Mouse (Mus musculus) forebrain, embryonic 13.5 days (tissue): ENCODE measurements around the gene Abcg8. TPM values are rescaled to one million over a fixed set of nuclear protein-coding genes. Genes with fewer than 3 reads are reported as not detected.

Source experiments
- ATAC-seq: fragments of 200-750 bp; cut with Nextera tagmentation; 2 replicates; pipeline ENCODE4 v1.8.0; 2017
- H3K27ac ChIP-seq: fragments of 300-500 bp; sonication (generic); 2 replicates; pipeline ENCODE4 v1.5.1; 2015; ENCODE audit warnings: inconsistent platforms, mild to moderate bottlenecking, moderate library complexity
- H3K27me3 ChIP-seq: fragments of 300-500 bp; sonication (generic); 2 replicates; pipeline ENCODE4 v1.6.1; 2015; ENCODE audit warnings: mild to moderate bottlenecking, inconsistent platforms
- H3K36me3 ChIP-seq: fragments of 300-500 bp; sonication (generic); 2 replicates; pipeline ENCODE4 v1.6.1; 2015; ENCODE audit warnings: mild to moderate bottlenecking, inconsistent platforms; ENCODE audit not compliant: poor library complexity, severe bottlenecking
- H3K4me1 ChIP-seq: fragments of 300-500 bp; sonication (generic); 2 replicates; pipeline ENCODE4 v1.6.1; 2015; ENCODE audit warnings: inconsistent platforms
- H3K4me2 ChIP-seq: fragments of 300-500 bp; sonication (generic); 2 replicates; pipeline ENCODE4 v1.6.1; 2015; ENCODE audit warnings: inconsistent platforms, mild to moderate bottlenecking, moderate library complexity
- H3K4me3 ChIP-seq: fragments of 300-500 bp; sonication (generic); 2 replicates; pipeline ENCODE4 v1.5.1; 2015; ENCODE audit warnings: mild to moderate bottlenecking, inconsistent platforms
- H3K9ac ChIP-seq: fragments of 300-500 bp; sonication (generic); 2 replicates; pipeline ENCODE4 v1.6.1; 2015; ENCODE audit warnings: mild to moderate bottlenecking, inconsistent platforms
- H3K9me3 ChIP-seq: fragments of 300-500 bp; sonication (generic); replicated peaks from 2 replicates; pipeline ENCODE4 v1.6.1; 2016; ENCODE audit warnings: inconsistent platforms
- WGBS: fragments of 180-500 bp; shearing (Covaris S2); methylation state at CpG from one replicate; pipeline ENCODE4 v1.1.7; 2015; 5-methylcytosine and 5-hydroxymethylcytosine counted together
- polyA plus RNA-seq: library from polyadenylated mRNA; unstranded; fragments of >200 nt; fragmentation: Nextera tagmentation; extraction: Ambion mirVana; gene quantifications from 2 replicates; pipeline ENCODE4 v1.2.1, GENCODE M21; 2015

Gene Abcg8
- polyA plus RNA-seq, 1 experiment from 2014 or later: 0.09 TPM

DNA sequence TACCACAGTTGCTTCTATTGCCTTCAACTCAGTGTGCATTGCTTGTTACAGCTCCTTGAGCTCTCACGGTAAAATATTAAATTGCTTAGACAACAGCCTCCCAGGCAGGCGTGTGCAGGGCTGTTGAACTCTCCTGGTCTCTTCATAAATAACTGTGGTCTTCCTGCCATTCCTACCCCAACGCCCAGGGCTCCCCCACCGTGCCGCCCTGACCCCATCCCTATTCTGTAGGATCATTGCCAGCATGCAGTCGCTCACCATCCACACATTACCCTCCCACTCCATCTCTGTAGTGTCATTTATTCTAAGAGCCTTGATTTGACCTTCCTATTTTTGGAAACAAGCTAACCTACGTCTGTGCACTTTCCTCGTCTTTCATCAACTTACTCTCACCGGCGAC, 11.0 kb upstream of the Abcg8 start:
- H3K9me3 ChIP-seq: no peaks in the 10 kb centered on the region
- no peak overlapping the region for H3K4me2 ChIP-seq
- no peak for ATAC-seq
- H3K36me3 ChIP-seq: no peaks in the 10 kb centered on the region
- H3K27ac ChIP-seq: no peak overlapping the region
- 64% methylated on average over 10 of the region's 10 CpGs for WGBS
- no peaks in the 10 kb centered on the region for H3K27me3 ChIP-seq
- no peaks in the 10 kb centered on the region for H3K4me1 ChIP-seq
- H3K9ac ChIP-seq: no peak overlapping the region
- H3K4me3 ChIP-seq: no peak overlapping the region

DNA sequence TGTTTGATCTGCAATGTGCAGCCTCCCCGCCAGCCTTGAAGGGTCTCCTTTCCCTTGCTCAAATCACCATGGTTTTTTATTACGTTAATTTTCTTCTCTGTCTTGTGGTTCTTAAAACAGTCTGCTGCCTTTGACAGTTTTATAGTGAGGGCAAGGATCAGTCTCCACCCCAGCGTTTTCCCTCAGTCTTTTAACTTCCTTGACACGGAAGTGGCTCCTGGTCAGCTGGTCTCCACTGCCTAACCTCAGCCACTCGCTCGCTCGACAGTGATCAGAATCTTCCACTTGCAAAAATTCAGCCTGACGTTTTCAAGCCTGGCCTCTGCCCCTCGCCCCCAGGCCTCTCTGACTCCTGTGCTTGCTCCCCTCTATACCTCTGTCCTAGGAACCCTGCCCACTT, 10.4 kb upstream of the Abcg8 start:
- H3K9me3 ChIP-seq: no peaks in the 10 kb centered on the region
- no peak overlapping the region for H3K27ac ChIP-seq
- H3K4me1 ChIP-seq: no peaks in the 10 kb centered on the region
- no peaks in the 10 kb centered on the region for H3K27me3 ChIP-seq
- H3K9ac ChIP-seq: no peak overlapping the region
- no peaks in the 10 kb centered on the region for H3K36me3 ChIP-seq
- H3K4me2 ChIP-seq: no peak overlapping the region
- no peak overlapping the region for H3K4me3 ChIP-seq
- 66% methylated on average over 9 of the region's 9 CpGs for WGBS
- no peak for ATAC-seq

DNA sequence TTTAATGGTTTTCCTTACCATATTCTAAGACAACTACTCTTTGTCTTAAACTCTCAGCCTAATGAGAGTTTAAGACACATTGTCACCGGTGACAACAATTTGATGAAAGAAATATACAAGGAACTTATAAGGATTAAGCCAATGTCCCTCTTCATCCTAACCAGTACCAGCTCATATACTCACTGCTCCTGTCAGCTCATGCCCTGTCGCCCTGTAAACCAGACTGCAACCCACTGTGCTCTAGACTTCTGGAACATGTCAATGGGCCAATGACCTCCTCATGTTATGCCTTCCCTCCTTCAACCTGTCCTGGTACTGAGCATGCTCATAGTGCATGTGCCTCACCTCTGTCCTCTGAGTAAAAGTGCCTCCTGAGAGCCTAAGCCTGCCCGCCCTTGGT, 8.3 kb upstream of the Abcg8 start:
- no peak overlapping the region for H3K4me2 ChIP-seq
- no peak for ATAC-seq
- no peaks in the 10 kb centered on the region for H3K27me3 ChIP-seq
- H3K9ac ChIP-seq: no peak overlapping the region
- no peak overlapping the region for H3K4me3 ChIP-seq
- WGBS: 90% methylated on average over 3 of the region's 3 CpGs
- H3K9me3 ChIP-seq: no peaks in the 10 kb centered on the region
- no peaks in the 10 kb centered on the region for H3K36me3 ChIP-seq
- no peak overlapping the region for H3K27ac ChIP-seq
- H3K4me1 ChIP-seq: no peaks in the 10 kb centered on the region

DNA sequence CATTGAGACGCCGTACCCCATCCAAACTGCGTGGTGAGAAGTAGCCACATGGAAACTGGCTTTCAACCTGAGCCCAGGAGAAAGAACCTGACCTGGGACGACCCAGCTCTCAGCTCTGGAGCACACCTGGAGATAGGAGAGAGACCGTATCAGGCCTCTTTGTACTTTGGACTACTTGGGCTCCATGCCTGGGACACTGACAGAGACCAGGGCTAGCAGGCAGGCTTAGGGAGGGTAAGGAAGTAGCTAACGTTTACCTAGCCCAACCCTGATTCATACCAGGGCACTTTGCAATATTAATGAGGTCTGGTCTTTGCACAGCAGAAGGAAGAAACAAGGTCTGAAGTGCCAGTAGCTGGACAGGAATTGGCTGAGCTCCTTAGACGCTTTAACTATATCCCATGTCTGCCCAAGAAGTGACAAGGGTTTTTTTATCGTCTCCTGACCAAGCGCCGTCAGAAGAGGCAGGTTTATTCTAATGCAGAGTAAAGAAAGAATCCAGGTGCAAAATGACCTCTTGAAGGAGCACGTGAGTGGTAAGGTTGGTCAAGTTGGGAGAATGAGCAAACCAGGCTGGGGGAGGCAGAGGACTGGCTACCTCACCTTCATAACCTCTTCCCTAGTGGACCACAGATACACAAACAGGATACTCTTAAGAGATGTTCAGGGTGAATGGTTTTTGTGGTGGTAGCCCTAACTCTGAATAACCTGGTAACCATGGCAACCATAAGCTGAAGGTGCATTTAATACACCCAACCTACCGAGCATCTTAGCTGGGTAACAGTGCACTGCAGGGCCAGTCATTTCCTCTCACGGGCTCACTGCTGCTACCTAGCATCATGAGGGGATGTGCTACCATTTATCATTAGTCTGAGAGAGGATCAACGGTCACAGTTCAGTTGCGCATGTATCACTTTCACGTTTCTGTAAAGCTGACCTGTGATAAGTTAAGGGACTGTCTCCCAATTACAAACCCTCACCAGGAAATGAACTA, 3.4 kb upstream of the Abcg8 start:
- Histone ChIP-seq H3K27ac (no peak overlapping the region), H3K9ac (no peak overlapping the region), H3K36me3 (no peaks in the 10 kb centered on the region), H3K4me1 (peaks cover 13% of the 10 kb centered on the region), H3K4me2 (no peak overlapping the region), H3K4me3 (no peak overlapping the region), H3K27me3 (peaks cover 29% of the 10 kb centered on the region), H3K9me3 (no peaks in the 10 kb centered on the region)
- no peak for ATAC-seq
- WGBS: 76% methylated on average over 16 of the region's 16 CpGs

DNA sequence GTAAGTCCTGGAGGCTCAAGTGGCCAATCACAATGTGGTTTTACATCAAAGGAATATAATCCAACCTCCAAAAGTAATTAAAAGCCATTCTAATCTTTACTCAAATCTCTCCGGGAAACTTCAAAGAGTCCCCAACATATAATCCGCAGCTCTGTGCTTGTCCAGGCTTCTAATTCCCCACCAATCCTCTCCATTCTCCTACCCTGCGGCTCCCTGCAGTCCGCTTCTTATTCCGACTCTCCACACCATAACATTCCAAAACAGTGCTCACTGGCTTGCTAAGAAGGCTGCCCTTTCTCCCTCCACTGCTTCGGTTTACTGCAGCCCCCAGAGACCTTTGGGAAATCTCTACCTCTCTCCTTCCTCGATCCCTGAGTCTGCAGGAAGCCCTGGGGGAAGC, 2.1 kb upstream of the Abcg8 start:
- no peak overlapping the region for H3K4me2 ChIP-seq
- peaks cover 29% of the 10 kb centered on the region for H3K27me3 ChIP-seq
- H3K27ac ChIP-seq: no peak overlapping the region
- H3K4me3 ChIP-seq: no peak overlapping the region
- H3K9me3 ChIP-seq: no peaks in the 10 kb centered on the region
- no peak overlapping the region for H3K9ac ChIP-seq
- H3K36me3 ChIP-seq: no peaks in the 10 kb centered on the region
- no peak for ATAC-seq
- WGBS: 3% methylated on average over 7 of the region's 7 CpGs
- peaks cover 13% of the 10 kb centered on the region for H3K4me1 ChIP-seq

DNA sequence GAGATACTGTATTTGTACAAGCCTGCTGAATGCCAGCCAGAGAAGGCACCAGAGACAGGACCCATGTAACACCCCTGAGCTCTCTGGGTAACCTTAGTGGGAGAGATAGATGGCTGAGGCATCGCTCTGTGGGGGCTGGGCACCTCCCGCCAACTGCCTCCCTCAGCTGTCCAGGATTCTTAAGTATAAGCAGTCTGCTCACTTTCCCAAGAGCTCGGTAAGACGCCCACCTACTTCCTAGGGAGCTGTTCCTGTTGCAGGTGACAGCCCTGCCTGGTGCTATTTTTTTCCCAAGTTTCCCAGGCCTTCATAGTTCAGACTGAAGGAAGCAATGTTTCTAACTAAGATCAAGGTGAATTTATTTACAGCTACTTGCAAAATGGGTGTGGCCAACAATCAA, 898 bp upstream of the Abcg8 start:
- 70% methylated on average over 4 of the region's 4 CpGs for WGBS
- Histone ChIP-seq H3K4me1 (peaks cover 13% of the 10 kb centered on the region), H3K36me3 (no peaks in the 10 kb centered on the region), H3K27ac (no peak overlapping the region), H3K27me3 (peaks cover 29% of the 10 kb centered on the region), H3K9me3 (no peaks in the 10 kb centered on the region), H3K9ac (no peak overlapping the region), H3K4me3 (no peak overlapping the region), H3K4me2 (no peak overlapping the region; the same call in 1 of the 2 replicates)
- ATAC-seq: no peak

DNA sequence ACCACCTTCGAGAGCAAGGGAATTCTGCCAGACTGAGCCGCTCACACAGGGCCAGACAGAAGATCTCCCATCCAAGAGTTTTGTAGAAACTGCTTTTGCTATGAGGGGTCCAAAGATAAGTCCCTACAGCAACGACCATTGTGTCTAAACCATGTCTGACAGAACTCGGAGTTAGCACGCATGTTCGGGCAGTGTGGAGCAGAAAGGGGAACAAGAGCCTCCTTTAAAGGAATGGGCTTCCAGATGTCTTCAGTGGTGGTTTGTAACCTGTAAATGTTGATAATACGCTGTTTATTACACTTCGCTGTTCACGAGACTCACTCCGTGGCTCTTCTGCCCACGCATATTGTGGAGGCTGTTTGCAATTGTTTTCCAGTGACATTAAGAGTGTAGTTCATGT, 1.5 kb downstream of the Abcg8 start:
- Histone ChIP-seq H3K27ac (no peak overlapping the region), H3K27me3 (peaks cover 29% of the 10 kb centered on the region), H3K9me3 (no peaks in the 10 kb centered on the region), H3K4me1 (peaks cover 13% of the 10 kb centered on the region), H3K4me2 (no peak overlapping the region), H3K4me3 (no peak overlapping the region), H3K9ac (no peak overlapping the region), H3K36me3 (no peaks in the 10 kb centered on the region)
- no peak for ATAC-seq
- WGBS: 92% methylated on average over 11 of the region's 11 CpGs

DNA sequence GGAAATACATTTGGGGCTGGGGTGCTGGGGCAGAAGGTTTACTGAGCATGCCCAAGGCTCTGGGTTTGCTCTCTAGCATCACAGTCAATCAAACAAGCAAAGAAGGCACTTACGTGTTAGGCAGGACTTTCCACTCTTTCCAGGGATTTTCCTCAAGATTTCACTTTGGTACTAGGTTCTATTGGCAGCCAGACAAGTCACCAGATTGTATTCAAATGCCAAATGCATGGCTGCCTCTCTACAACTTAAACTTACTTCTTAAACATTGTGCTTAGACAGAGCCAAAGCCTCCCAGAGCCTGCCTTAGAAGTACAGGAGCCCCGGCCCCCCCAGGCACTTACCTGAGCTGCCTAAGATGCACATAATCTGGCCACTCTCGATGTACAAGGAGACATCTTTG, 5.6 kb downstream of the Abcg8 start:
- no peaks in the 10 kb centered on the region for H3K9me3 ChIP-seq
- H3K4me2 ChIP-seq: no peak overlapping the region
- no peaks in the 10 kb centered on the region for H3K4me1 ChIP-seq
- 83% methylated on average over 3 of the region's 3 CpGs for WGBS
- no peak overlapping the region for H3K4me3 ChIP-seq
- H3K36me3 ChIP-seq: no peaks in the 10 kb centered on the region
- peaks cover 7% of the 10 kb centered on the region; the same call in 1 of the 2 replicates for H3K27me3 ChIP-seq
- no peak overlapping the region for H3K9ac ChIP-seq
- no peak overlapping the region for H3K27ac ChIP-seq
- ATAC-seq: no peak

DNA sequence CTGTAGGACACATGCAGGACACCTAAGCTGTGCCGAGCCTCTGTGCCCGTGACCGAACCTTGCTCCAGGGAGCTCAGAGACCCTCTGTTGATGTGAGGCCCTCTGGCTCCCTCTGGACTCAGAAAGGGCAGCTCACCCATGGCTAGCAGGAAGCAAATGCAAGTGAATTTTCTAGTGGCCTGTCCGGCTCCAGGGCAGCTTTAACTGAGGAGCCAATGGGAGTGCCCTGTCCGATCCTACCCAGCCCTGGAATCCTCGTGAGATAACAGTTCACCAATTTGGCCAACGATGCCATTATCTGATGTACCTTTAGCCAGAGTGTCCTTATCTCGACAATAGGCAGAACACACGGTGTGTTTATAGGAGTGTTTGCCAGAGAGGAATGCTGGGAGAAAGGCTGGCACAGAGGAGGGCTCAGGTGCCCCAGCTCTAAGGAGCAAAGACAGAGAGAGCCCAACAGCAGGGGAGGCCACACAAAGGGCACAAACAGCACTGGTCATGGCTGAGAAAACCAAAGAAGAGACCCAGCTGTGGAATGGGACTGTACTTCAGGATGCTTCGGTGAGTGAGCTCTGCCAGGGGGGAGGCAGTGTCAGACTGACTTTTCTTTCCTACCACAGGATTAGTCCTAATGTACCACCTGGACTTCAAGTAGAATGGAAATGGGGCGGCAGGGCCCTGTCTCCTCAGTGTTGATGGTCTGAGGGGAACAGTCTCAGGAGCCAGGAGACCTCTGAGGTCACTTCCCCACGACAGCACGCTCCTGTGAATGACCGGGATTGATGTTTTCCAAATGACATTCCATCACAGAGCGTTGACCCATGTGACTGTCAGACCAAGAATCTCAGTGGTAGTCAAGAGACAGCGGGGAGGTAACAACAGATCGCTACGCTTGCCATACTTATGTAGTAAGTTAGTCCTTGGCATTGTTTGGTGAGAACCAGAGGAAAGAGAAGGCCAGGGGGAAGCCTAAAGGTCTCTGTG, 6.9 kb downstream of the Abcg8 start, which contains the start of gene Abcg5:
Gene Abcg5 (minus strand): TSS at position 278 of the 984 bp plus-strand sequence.
- WGBS: 85% methylated on average over 18 of the region's 18 CpGs
- Histone ChIP-seq H3K36me3 (no peaks in the 10 kb centered on the region), H3K4me3 (no peak within 1 kb of the TSS), H3K9me3 (no peaks in the 10 kb centered on the region), H3K4me2 (no peak within 1 kb of the TSS), H3K27ac (no peak within 1 kb of the TSS), H3K4me1 (no peaks in the 10 kb centered on the region), H3K27me3 (no peaks in the 10 kb centered on the region), H3K9ac (no peak within 1 kb of the TSS)
- no peak for ATAC-seq

DNA sequence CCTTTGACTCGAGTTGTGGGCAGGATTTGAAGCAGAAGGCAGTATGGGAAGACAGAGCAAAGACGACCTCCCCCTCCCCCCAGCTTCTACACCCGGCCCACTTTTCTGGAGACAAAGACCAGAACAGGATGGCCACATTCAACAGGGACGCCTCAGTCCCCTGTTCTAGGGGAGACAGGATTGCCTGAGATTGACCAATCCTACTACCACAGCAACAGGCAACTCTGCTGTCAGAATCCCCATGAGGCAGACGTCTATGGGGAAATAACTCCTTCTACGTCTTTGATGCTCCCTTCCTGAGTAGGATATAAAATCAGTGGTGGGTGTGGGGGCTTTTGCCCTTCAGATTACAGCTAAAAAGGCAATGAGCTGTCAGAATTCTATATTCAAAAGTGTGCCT, 8.2 kb downstream of the Abcg8 start:
- no peaks in the 10 kb centered on the region for H3K9me3 ChIP-seq
- no peaks in the 10 kb centered on the region for H3K4me1 ChIP-seq
- no peak overlapping the region for H3K4me2 ChIP-seq
- ATAC-seq: no peak
- H3K27ac ChIP-seq: no peak overlapping the region
- no peaks in the 10 kb centered on the region for H3K36me3 ChIP-seq
- H3K9ac ChIP-seq: no peak overlapping the region
- H3K27me3 ChIP-seq: no peaks in the 10 kb centered on the region
- WGBS: 53% methylated on average over 6 of the region's 6 CpGs
- H3K4me3 ChIP-seq: no peak overlapping the region

DNA sequence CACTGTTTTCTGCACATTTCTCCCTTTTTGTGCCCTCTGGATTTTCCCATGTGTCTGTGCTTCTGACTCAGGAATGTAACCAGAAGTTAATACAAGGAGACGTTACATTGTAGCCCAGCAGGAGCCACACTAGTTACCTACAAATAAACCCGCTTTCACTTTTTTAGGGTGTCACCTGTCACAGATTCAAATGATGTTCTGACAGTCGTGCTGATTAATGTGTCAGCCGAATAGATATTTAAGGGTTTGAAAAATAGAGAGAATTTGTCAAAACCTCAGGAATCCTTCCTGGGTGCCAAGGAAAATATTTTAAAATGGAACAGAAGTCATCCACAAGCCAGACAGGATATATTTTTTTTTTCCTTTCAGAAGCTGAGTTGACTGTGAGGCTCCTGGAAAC, 9.2 kb downstream of the Abcg8 start:
- H3K4me1 ChIP-seq: no peaks in the 10 kb centered on the region
- no peak overlapping the region for H3K27ac ChIP-seq
- WGBS: 81% methylated on average over 4 of the region's 4 CpGs
- H3K4me2 ChIP-seq: no peak overlapping the region
- H3K27me3 ChIP-seq: no peaks in the 10 kb centered on the region
- no peaks in the 10 kb centered on the region for H3K9me3 ChIP-seq
- no peak for ATAC-seq
- no peak overlapping the region for H3K4me3 ChIP-seq
- no peaks in the 10 kb centered on the region for H3K36me3 ChIP-seq
- no peak overlapping the region for H3K9ac ChIP-seq

DNA sequence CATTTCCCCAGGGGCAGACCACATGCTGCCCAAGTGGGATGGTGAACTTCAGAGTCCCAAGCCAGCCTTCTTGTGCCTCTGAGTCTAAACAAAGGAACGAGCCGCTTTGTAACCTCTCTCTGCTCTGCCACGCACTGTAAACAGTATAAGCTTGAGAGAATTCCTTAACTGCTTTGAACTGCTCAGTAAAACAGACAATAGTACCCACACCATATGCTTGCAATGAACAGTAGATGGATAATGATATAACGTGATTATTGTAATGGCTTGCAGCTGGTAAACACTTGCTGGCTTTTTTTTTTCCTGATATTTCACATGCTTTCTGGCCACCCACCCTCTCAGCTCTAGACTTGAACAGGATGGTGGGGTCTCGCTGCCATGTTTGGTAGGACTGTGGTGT, 11.9 kb downstream of the Abcg8 start:
- 76% methylated on average over 5 of the region's 5 CpGs for WGBS
- Histone ChIP-seq H3K4me1 (no peaks in the 10 kb centered on the region), H3K27me3 (no peaks in the 10 kb centered on the region), H3K9me3 (no peaks in the 10 kb centered on the region), H3K9ac (no peak overlapping the region), H3K27ac (no peak overlapping the region), H3K4me3 (no peak overlapping the region), H3K4me2 (no peak overlapping the region), H3K36me3 (no peaks in the 10 kb centered on the region)
- no peak for ATAC-seq
